Mouse (Mus musculus): ENCODE results near the gene Pdzd2. TPM values are rescaled to one million over a fixed set of nuclear protein-coding genes. Genes with fewer than 3 reads are reported as not detected.

Pdzd2 gene
- polyA plus RNA-seq, 1 experiment: 2.4 TPM

DNA sequence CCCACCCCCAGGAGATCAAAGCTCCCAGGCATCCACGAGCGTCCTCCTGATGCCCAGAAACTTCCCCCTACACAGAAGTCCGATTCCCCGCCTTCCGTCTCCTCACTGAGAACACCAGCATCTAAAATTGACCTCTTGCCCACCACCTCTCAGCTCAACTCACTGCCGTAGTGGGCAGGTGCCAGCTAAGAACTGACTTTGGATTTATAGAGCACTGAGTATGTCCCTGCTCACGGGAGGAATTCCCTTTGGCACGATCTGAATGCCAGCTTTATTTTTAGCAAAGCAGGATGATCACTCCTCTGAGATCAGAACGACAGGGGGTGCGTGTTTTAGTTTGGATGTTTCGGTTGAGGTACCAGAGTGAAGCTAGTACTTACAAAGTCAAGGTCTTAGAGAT lies 7.1 kb downstream of the Pdzd2 start:
- WGBS: 79% methylated on average over 11 of the region's 11 CpGs
- no peak overlapping the region for H3K27ac ChIP-seq (ENCODE audit: insufficient read depth, low read depth, low read length)
- no peaks in the 10 kb centered on the region for H3K4me1 ChIP-seq (ENCODE audit: control insufficient read depth, insufficient read depth, insufficient read length, low read length)
- no peak overlapping the region for H3K4me3 ChIP-seq (ENCODE audit: low read depth, low read length)
- H3K27me3 ChIP-seq (ENCODE audit: control insufficient read depth, insufficient read depth, low read length): no peaks in the 10 kb centered on the region
- no peak for TF ChIP-seq CTCF (IDR thresholded peaks at IDR 0.05; ENCODE audit: extremely low read depth, insufficient read length, insufficient replicate concordance, low read depth, low read length)
- no peak for TF ChIP-seq POLR2A (IDR thresholded peaks at IDR 0.05; ENCODE audit: low read depth, low read length)
- no peaks in the 10 kb centered on the region for H3K36me3 ChIP-seq (ENCODE audit: control insufficient read depth, insufficient read depth, low read length)

DNA sequence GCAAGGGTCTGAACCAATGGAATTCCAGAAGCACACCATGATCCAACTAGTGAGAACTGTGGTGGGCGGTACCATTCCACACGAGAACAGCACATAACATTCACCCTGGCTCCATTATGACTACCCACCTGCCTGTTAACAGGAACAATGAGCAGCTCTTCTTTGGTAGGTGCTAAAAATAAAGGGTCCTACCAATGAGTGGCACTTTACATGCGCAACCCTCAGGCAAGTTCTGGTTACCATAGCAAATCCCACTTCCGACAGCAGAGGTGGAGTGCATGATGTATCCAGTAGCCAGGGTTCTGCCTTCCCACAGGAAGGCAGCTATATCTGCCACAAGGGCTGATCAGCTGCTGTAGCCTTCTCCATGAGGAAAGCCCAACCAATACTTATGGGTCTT lies 11.3 kb downstream of the Pdzd2 start:
- TF ChIP-seq CTCF (IDR thresholded peaks at IDR 0.05; ENCODE audit: extremely low read depth, insufficient read length, insufficient replicate concordance, low read depth, low read length) (no peak), POLR2A (IDR thresholded peaks at IDR 0.05; ENCODE audit: low read depth, low read length) (no peak)
- 85% methylated on average over 4 of the region's 4 CpGs for WGBS
- Histone ChIP-seq H3K4me1 (ENCODE audit: control insufficient read depth, insufficient read depth, insufficient read length, low read length) (no peaks in the 10 kb centered on the region), H3K27ac (ENCODE audit: insufficient read depth, low read depth, low read length) (no peak overlapping the region), H3K27me3 (ENCODE audit: control insufficient read depth, insufficient read depth, low read length) (no peaks in the 10 kb centered on the region), H3K4me3 (ENCODE audit: low read depth, low read length) (no peak overlapping the region), H3K36me3 (ENCODE audit: control insufficient read depth, insufficient read depth, low read length) (no peaks in the 10 kb centered on the region)

GRCm38 (mm10) chr15:12725256-12725655 lies 14.5 kb downstream of the Pdzd2 start:
- no peak for TF ChIP-seq CTCF (IDR thresholded peaks at IDR 0.05; ENCODE audit: extremely low read depth, insufficient read length, insufficient replicate concordance, low read depth, low read length)
- WGBS: 66% methylated on average over 5 of the region's 5 CpGs
- no peaks in the 10 kb centered on the region for H3K27me3 ChIP-seq (ENCODE audit: control insufficient read depth, insufficient read depth, low read length)
- no peaks in the 10 kb centered on the region for H3K36me3 ChIP-seq (ENCODE audit: control insufficient read depth, insufficient read depth, low read length)
- no peak overlapping the region for H3K27ac ChIP-seq (ENCODE audit: insufficient read depth, low read depth, low read length)
- no peak overlapping the region for H3K4me3 ChIP-seq (ENCODE audit: low read depth, low read length)
- no peaks in the 10 kb centered on the region for H3K4me1 ChIP-seq (ENCODE audit: control insufficient read depth, insufficient read depth, insufficient read length, low read length)

GRCm38 (mm10) chr15:12721684-12722500 lies 17.8 kb downstream of the Pdzd2 start:
- Histone ChIP-seq H3K4me1 (ENCODE audit: control insufficient read depth, insufficient read depth, insufficient read length, low read length) (no peaks in the 10 kb centered on the region), H3K27me3 (ENCODE audit: control insufficient read depth, insufficient read depth, low read length) (no peaks in the 10 kb centered on the region), H3K4me3 (ENCODE audit: low read depth, low read length) (no peak overlapping the region), H3K27ac (ENCODE audit: insufficient read depth, low read depth, low read length) (no peak overlapping the region), H3K36me3 (ENCODE audit: control insufficient read depth, insufficient read depth, low read length) (no peaks in the 10 kb centered on the region)
- TF ChIP-seq CTCF (IDR thresholded peaks at IDR 0.05; ENCODE audit: extremely low read depth, insufficient read length, insufficient replicate concordance, low read depth, low read length) (no peak), POLR2A (IDR thresholded peaks at IDR 0.05; ENCODE audit: low read depth, low read length) (no peak)
- WGBS: 69% methylated on average over 6 of the region's 6 CpGs

DNA sequence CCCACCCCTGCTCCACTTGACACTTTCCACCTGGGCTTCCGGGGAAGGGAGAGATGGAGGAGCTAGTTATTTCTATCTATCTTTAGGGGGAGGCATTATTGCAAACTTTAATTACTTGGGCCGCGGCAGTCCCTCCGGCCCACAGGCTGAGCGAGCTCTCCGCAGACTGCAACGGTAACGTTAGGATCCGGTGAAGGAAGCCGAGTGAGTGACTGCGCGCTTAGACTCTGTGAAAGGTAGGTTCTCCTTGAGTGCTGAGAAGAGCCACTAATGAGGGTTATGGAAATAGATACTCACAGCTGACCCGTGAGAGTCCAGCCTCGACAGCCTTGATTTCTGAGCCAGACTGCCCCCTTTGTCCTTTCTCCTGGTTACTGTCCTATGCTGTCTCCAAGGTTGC lies 20.9 kb downstream of the Pdzd2 start:
- WGBS: 86% methylated on average over 14 of the region's 14 CpGs
- Histone ChIP-seq H3K4me3 (ENCODE audit: low read depth, low read length) (no peak overlapping the region), H3K36me3 (ENCODE audit: control insufficient read depth, insufficient read depth, low read length) (no peaks in the 10 kb centered on the region), H3K27ac (ENCODE audit: insufficient read depth, low read depth, low read length) (no peak overlapping the region), H3K4me1 (ENCODE audit: control insufficient read depth, insufficient read depth, insufficient read length, low read length) (no peaks in the 10 kb centered on the region), H3K27me3 (ENCODE audit: control insufficient read depth, insufficient read depth, low read length) (no peaks in the 10 kb centered on the region)
- TF ChIP-seq POLR2A (IDR thresholded peaks at IDR 0.05; ENCODE audit: low read depth, low read length): no peak
- TF ChIP-seq CTCF (IDR thresholded peaks at IDR 0.05; ENCODE audit: extremely low read depth, insufficient read length, insufficient replicate concordance, low read depth, low read length): no peak

DNA sequence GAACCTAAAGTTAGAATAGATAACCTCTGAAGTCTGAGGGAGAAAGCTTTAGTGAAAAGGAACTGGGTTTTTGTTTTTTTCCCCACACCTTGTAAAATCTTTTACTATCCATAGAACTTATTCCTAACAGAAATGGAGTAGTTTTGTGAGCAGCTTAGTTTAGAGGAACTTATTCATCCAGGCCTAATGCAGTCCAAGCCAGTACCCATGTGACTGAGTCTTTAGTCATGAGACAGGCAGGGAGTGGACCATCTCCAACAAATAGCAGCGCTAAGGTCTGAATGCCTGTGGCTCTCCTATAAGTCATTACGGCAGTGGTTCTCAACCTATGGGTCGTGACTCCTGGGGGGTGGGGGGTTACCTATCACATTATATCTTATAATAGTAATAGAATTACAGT lies 22.3 kb downstream of the Pdzd2 start:
- no peak for TF ChIP-seq POLR2A (IDR thresholded peaks at IDR 0.05; ENCODE audit: low read depth, low read length)
- no peak for TF ChIP-seq CTCF (IDR thresholded peaks at IDR 0.05; ENCODE audit: extremely low read depth, insufficient read length, insufficient replicate concordance, low read depth, low read length)
- WGBS: 81% methylated on average over 3 of the region's 3 CpGs
- Histone ChIP-seq H3K4me1 (ENCODE audit: control insufficient read depth, insufficient read depth, insufficient read length, low read length) (no peaks in the 10 kb centered on the region), H3K36me3 (ENCODE audit: control insufficient read depth, insufficient read depth, low read length) (no peaks in the 10 kb centered on the region), H3K4me3 (ENCODE audit: low read depth, low read length) (no peak overlapping the region), H3K27me3 (ENCODE audit: control insufficient read depth, insufficient read depth, low read length) (no peaks in the 10 kb centered on the region), H3K27ac (ENCODE audit: insufficient read depth, low read depth, low read length) (no peak overlapping the region)

- H3K4me3 ChIP-seq (ENCODE audit: low read depth, low read length): no peak overlapping the region
- H3K27ac ChIP-seq (ENCODE audit: insufficient read depth, low read depth, low read length): no peak overlapping the region
- H3K36me3 ChIP-seq (ENCODE audit: control insufficient read depth, insufficient read depth, low read length): no peaks in the 10 kb centered on the region
- H3K4me1 ChIP-seq (ENCODE audit: control insufficient read depth, insufficient read depth, insufficient read length, low read length): no peaks in the 10 kb centered on the region
- no peak for TF ChIP-seq POLR2A (IDR thresholded peaks at IDR 0.05; ENCODE audit: low read depth, low read length)
- TF ChIP-seq CTCF (IDR thresholded peaks at IDR 0.05; ENCODE audit: extremely low read depth, insufficient read length, insufficient replicate concordance, low read depth, low read length): no peak
- WGBS: 79% methylated on average over 8 of the region's 8 CpGs
- no peaks in the 10 kb centered on the region for H3K27me3 ChIP-seq (ENCODE audit: control insufficient read depth, insufficient read depth, low read length)
Observed at GRCm38 (mm10) chr15:12716881-12717280, 22.8 kb downstream of the Pdzd2 start.
